Mouse (Mus musculus): Measurements from ENCODE around the gene Prtg.

The Prtg gene

GRCm38 (mm10) chr9:72809077-72809476, 2.4 kb downstream of the Prtg start:
- no peak for DNase-seq (ENCODE audit: low spot score in 2 of 2)

- no peak for DNase-seq (ENCODE audit: low spot score in 2 of 2)
These were observed 3.9 kb downstream of the Prtg start for GRCm38 (mm10) chr9:72810607-72811006.

- DNase-seq (ENCODE audit: low spot score in 2 of 2): no peak
These were observed 5.4 kb downstream of the Prtg start for GRCm38 (mm10) chr9:72812091-72812490.

DNA sequence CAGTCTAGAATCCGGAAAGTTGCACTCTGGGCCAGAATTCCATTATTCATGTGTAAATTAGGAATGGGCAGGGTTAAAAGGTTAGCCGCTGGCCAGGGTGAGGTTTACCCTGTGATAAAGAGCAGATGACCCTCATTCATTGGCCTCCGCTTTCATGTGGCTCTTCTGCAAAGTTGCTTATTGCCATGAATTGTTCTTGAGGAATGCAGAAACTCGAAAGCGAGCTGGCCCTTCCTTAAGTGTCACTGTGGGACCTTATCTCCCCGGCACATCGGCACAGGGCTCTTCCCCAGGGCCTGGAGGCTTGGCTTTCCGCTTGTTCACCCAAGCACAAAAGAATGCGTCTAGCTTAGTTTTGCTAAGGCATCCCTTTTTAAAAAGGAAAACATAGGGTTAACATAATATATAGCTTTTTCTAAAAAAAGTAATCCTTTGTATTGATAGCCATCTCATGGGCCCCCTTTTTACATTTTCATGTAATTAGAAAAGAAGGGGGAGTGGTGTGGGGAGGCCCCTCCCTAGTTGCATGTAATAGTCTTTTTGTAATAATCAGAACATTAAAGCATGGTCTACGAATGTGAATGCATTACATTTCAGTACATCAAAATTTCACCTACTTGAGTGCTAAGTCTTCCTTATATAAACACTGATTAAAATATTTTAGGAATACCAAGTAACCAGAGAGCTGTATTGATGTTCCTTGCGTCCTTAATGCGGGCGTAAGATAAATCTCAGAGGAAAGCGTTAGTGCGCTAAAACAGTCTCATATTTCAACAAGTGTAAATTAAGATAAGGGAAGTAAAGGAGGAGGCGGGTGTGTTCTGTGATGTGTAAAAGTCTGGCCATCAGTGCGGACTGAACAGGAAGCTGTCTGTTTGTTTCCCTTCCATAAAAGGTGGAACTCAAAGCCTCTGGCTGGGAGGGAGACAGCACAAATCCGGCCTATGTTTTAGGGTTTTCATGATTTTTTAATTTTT, 6.2 kb downstream of the Prtg start:
- no peak for DNase-seq (ENCODE audit: low spot score in 2 of 2)

DNA sequence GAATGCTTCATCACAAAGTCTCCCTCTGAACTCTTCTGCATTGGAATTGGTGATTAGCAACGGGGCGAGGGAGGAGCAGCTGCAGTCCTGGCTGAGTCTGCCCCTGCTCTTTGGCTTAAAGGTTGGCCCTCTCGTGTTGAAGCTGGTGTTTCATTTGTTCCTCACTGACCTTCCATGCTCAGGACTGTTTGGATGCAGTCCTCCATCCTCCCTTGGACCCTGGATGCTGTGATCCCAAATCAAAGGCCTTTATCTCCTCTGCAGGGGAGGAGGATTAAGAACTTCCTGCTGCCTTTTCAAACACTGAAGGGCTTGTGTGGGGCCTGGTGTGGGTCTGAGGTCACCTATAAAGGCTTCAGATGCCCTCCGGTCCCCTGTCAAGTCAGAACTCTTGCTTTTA, 18.8 kb downstream of the Prtg start:
- no peak for DNase-seq (ENCODE audit: low spot score in 2 of 2)

- DNase-seq (ENCODE audit: low spot score in 2 of 2): no peak
These were observed 19.3 kb downstream of the Prtg start for GRCm38 (mm10) chr9:72825976-72826375.

DNA sequence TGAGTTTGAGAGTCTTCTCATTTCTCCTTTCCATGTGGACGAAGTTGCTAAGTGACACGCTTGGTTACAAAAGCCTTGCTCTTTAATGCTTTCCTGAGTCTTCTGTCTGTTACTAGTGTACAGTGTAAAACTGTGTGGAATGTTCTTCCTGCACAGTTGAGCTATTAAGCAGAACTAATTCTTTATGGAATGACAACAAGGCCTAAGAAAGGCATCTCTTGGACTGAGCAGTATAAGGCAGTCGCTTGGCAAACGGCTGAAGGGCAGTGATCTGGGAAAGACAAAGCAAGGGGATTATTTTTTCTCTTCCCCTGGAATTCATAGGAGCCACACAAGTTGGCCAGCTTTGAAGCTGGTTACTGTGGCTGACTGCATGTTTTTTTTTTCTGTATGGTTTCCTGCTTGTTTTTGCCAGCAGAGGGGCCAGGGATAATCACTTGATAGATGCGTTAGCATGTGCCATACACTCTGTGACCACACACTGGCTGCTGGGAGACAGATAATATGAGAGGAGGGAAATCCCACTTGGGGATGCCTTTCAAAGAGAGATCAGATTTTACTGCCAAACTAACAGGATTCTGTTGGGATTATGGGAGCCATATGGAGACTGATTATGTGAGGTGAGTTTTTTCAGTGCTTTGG, 22.1 kb downstream of the Prtg start:
- DNase-seq (ENCODE audit: low spot score in 2 of 2): no peak

GRCm38 (mm10) chr9:72833992-72834696, 27.5 kb downstream of the Prtg start:
- DNase-seq (ENCODE audit: low spot score in 2 of 2): no peak

GRCm38 (mm10) chr9:72835007-72835406, 28.3 kb downstream of the Prtg start:
- peak in 1 of 2 experiments; percentile 20 for DNase-seq (ENCODE audit: low spot score in 2 of 2)

GRCm38 (mm10) chr9:72836708-72837495, 30.2 kb downstream of the Prtg start:
- no peak for DNase-seq (ENCODE audit: low spot score in 2 of 2)

DNA sequence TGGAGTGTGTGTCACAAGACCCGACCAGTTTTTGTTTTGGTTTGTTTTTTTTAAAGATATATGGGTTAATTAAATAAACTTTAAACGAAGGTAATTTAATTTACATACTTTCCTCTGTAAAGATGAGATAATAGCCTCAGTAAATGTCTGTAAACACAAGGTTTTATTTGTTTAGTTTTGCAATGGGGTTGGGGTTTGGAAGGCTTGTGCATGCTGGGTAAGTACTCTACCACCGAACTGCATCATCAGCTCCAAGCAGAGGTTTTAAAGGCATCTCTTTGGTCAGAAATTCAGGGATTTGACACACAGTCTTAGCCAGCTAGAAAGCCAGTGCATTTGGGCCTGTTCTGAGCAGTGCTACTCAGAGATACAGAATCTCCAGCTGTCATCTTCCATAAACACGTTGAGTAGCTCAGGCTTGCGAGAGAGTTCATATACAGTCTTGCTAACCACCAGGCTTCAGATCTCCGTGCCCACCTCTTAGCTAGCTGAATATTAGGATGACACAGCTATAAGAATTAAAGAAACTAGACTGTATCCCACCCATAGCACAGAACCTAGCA, 31.0 kb downstream of the Prtg start:
- no peak for DNase-seq (ENCODE audit: low spot score in 2 of 2)

GRCm38 (mm10) chr9:72838256-72838655, 31.6 kb downstream of the Prtg start:
- no peak for DNase-seq (ENCODE audit: low spot score in 2 of 2)

DNA sequence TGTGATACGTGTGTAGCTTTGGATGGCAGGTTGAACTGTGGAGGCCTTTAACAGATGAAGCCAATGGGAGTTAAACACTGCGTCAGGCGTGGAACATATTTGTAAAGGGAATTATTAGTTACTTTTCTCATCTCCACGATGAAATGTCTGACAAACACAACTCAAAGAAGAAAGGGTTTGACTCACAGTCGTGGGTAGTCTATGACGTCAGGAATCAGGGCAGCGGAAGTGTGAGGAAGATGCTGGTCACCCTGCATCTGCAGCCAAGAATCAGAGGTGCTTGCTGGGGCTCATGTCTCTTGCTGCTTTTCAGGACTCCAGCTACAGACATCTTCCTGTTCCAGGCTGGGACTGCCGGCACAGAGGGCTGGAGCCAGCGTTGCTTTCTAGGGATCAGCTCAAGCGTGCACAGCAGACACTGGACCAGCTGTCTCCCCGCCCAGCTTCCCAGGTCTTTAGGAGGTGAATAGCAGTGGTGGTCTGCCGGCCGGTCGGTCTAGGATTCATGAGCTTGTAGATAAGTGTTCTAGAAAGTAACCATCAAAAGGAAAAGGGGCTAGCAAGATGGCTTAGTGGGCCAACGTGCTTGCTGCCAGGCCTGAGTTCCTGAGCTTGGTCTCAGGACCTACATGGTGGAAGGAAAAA, 32.8 kb downstream of the Prtg start:
- DNase-seq (ENCODE audit: low spot score in 2 of 2): no peak

GRCm38 (mm10) chr9:72844496-72844895, 37.8 kb downstream of the Prtg start:
- peak; percentile 71 to 85 for DNase-seq (ENCODE audit: low spot score in 2 of 2)

DNA sequence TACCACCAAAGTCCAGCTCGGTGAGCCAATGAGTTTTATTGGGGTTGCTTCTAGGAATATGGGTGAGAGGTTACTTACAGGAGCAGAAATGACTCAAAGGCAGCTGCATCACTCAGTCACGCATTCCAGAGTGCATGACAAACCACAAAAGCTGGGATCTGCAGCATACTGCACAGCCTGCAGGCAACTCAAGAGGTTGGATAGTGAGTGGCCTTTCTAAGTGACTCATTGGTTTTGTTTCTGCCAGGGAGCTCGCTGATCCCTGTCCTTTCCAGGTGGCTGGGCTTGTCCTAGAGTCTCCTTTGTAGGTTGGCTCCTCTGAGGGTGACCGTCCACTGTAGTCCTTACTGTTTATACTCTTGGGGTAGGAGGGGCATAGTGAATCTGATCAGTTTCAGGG, 39.5 kb downstream of the Prtg start:
- no peak for DNase-seq (ENCODE audit: low spot score in 2 of 2)

- DNase-seq (ENCODE audit: low spot score in 2 of 2): no peak
These were observed 44.9 kb downstream of the Prtg start for GRCm38 (mm10) chr9:72851541-72851940.

DNA sequence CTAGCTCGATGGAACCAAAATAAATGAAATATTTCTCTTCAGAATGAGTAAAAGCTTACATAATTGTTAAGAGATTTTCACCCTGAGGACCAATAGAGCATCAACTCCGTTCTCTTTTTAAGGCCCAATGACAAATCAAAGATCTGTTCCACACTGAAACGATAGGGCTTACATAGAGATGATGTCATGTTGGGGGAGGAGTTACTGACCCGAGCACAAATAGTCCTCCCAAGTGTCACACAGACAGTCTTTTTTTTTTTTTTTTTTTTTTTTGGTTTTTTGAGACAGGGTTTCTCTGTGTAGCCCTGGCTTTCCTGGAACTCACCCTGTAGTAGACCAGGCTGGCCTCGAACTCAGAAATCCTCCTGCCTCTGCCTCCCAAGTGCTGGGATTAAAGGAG, 45.3 kb downstream of the Prtg start:
- no peak for DNase-seq (ENCODE audit: low spot score in 2 of 2)

GRCm38 (mm10) chr9:72853681-72854190, 47.1 kb downstream of the Prtg start:
- DNase-seq (ENCODE audit: low spot score in 2 of 2): no peak

DNA sequence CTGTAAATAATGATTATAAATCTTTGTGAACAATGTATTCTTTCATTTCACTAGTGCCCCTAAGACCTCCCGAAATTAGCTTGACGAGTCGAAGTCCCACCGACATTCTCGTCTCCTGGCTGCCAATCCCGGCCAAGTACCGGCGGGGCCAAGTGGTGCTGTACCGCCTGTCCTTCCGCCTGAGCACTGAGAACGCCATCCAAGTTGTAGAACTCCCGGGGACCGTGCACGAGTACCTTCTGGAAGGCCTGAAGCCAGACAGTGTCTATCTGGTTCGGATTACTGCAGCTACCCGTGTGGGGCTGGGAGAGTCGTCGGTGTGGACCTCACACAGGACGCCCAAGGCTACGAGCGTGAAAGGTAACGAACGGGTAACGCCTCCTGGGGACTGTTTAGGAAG, 50.0 kb downstream of the Prtg start:
- no peak for DNase-seq (ENCODE audit: low spot score in 2 of 2)

- DNase-seq (ENCODE audit: low spot score in 2 of 2): no peak
These were observed 54.1 kb downstream of the Prtg start for GRCm38 (mm10) chr9:72860764-72861163.

GRCm38 (mm10) chr9:72861235-72861634, 54.6 kb downstream of the Prtg start:
- no peak for DNase-seq (ENCODE audit: low spot score in 2 of 2)

Measured in right cerebral cortex, postnatal 36 days (tissue).